Mouse (Mus musculus) urinary bladder, postnatal 0 days (tissue): ENCODE measurements around the gene Vmn1r42. TPM values are rescaled to one million over a fixed set of nuclear protein-coding genes. Genes with fewer than 3 reads are reported as not detected.

ENCODE experiments used
- polyA plus RNA-seq: library from polyadenylated mRNA; unstranded; fragments of >200 nt; fragmentation: Nextera tagmentation; extraction: Ambion mirVana; gene quantifications from 2 replicates; pipeline ENCODE4 v1.2.1, GENCODE M21; 2015

Vmn1r42 gene
- not detected in 2 replicates for polyA plus RNA-seq

GRCm38 (mm10) chr6:89876313-89876712 lies at the start of gene Vmn1r42, which contains the start of gene Vmn1r43:
Gene Vmn1r42, minus strand, starts transcription at chr6:89876413.
Gene Vmn1r43, minus strand, starts transcription at chr6:89876413.

GRCm38 (mm10) chr6:89883360-89883759 lies 7.1 kb upstream of the Vmn1r42 start, which contains the start of gene Vmn1r44:
Gene Vmn1r44, plus strand, starts transcription at chr6:89883660.

Other genes with a start within 250 kb of the Vmn1r42 start
- 10.5 and 12.2 TPM in 2 replicates for gene Txnrd3, start 232.4 kb downstream of the Vmn1r42 start, polyA plus RNA-seq
- not detected in 2 replicates for gene Vmn1r40, start 168.9 kb downstream of the Vmn1r42 start, polyA plus RNA-seq
- not detected in 2 replicates for gene Vmn1r41, start 135.6 kb downstream of the Vmn1r42 start, polyA plus RNA-seq
- gene Vmn1r43, start within 50 bp of the Vmn1r42 start, polyA plus RNA-seq: not detected in 2 replicates
- not detected in 2 replicates for gene Vmn1r44, start 7.2 kb upstream of the Vmn1r42 start, polyA plus RNA-seq
- not detected in 2 replicates for gene Vmn1r45, start 64.2 kb upstream of the Vmn1r42 start, polyA plus RNA-seq
- gene Vmn1r46, start 92.9 kb upstream of the Vmn1r42 start, polyA plus RNA-seq: not detected in 2 replicates
- not detected in 2 replicates for gene Vmn1r47, start 139.7 kb upstream of the Vmn1r42 start, polyA plus RNA-seq
- gene Vmn1r48, start 160.4 kb upstream of the Vmn1r42 start, polyA plus RNA-seq: not detected in 2 replicates
- not detected in 2 replicates for gene Vmn1r49, start 202.1 kb upstream of the Vmn1r42 start, polyA plus RNA-seq
- gene Vmn1r50, start 225.0 kb upstream of the Vmn1r42 start, polyA plus RNA-seq: not detected in 2 replicates
- gene Vmn1r51, start 246.2 kb upstream of the Vmn1r42 start, polyA plus RNA-seq: 0.05 TPM in 1 of 2 replicates, not detected in the other